Mouse (Mus musculus): Measurements from ENCODE around the gene Vangl2.

- TF ChIP-seq CTCF (IDR thresholded peaks at IDR 0.05; ENCODE audit: low read depth) = no peak
- TF ChIP-seq EP300 (IDR thresholded peaks at IDR 0.05; ENCODE audit: low read depth) = no peak
Measured at GRCm38 (mm10) chr1:172061217-172061616, 33.0 kb upstream of the Vangl2 start.
